Mouse (Mus musculus) liver, embryonic 14.5 days (tissue): ENCODE measurements around the gene Arl5c.

Source experiments
- CTCF ChIP-seq: IDR thresholded peaks from 2 replicates; pipeline ENCODE4 v1.5.1; 2016; ENCODE audit warnings: antibody characterized with exemption, low read depth, control low read depth
- EP300 ChIP-seq: IDR thresholded peaks from 2 replicates; pipeline ENCODE4 v1.6.1; 2016; ENCODE audit warnings: antibody characterized with exemption, low read depth

GRCm38 (mm10) chr11:97952367-97953006 lies 43.5 kb downstream of the Arl5c start:
- TF ChIP-seq CTCF (no peak), EP300 (no peak)
